Mouse (Mus musculus) heart, embryonic 16.5 days (tissue): ENCODE results near the gene Fry. TPM values are rescaled to one million over a fixed set of nuclear protein-coding genes. Genes with fewer than 3 reads are reported as not detected.

Experiments used
- ATAC-seq: fragments of 200-750 bp; cut with Nextera tagmentation; replicated peaks from 2 replicates; pipeline ENCODE4 v1.8.0; 2017; ENCODE audit warnings: moderate number of reproducible peaks; ENCODE audit not compliant: insufficient read depth, low FRiP score; ENCODE audit errors: extremely low read depth
- H3K27ac ChIP-seq: fragments of 300-500 bp; sonication (generic); 2 replicates; pipeline ENCODE4 v1.5.1; 2014; ENCODE audit warnings: mild to moderate bottlenecking, low read length, control low read depth, moderate library complexity
- H3K27me3 ChIP-seq: fragments of 300-500 bp; sonication (generic); 2 replicates; pipeline ENCODE4 v1.6.1; 2014; ENCODE audit warnings: low read length, mixed read lengths; ENCODE audit not compliant: control insufficient read depth, insufficient read depth
- H3K36me3 ChIP-seq: fragments of 300-500 bp; sonication (generic); 2 replicates; pipeline ENCODE4 v1.6.1; 2014; ENCODE audit not compliant: control insufficient read depth, insufficient read depth
- H3K4me1 ChIP-seq: fragments of 300-500 bp; sonication (generic); 2 replicates; pipeline ENCODE4 v1.6.1; 2014; ENCODE audit warnings: low read length, mixed read lengths; ENCODE audit not compliant: control insufficient read depth, insufficient read depth
- H3K4me2 ChIP-seq: fragments of 300-500 bp; sonication (generic); 2 replicates; pipeline ENCODE4 v1.6.1; 2014; ENCODE audit warnings: low read depth, mild to moderate bottlenecking, control low read depth, low read length
- H3K4me3 ChIP-seq: fragments of 300-500 bp; sonication (generic); 2 replicates; pipeline ENCODE4 v1.5.1; 2014; ENCODE audit warnings: mild to moderate bottlenecking, control low read depth, low read length
- H3K9ac ChIP-seq: fragments of 300-500 bp; sonication (generic); 2 replicates; pipeline ENCODE4 v1.6.1; 2014; ENCODE audit warnings: low read length, control low read depth
- H3K9me3 ChIP-seq: fragments of 300-500 bp; sonication (generic); replicated peaks from 2 replicates; pipeline ENCODE4 v1.6.1; 2016; ENCODE audit warnings: low read length; ENCODE audit not compliant: control insufficient read depth
- WGBS: fragments of 180-500 bp; shearing (Covaris S2); extraction: QIAGEN DNeasy Blood & Tissue Kit; methylation state at CpG from one replicate; pipeline ENCODE4 v1.1.7; 2014; 5-methylcytosine and 5-hydroxymethylcytosine counted together
- polyA plus RNA-seq: library from polyadenylated mRNA; unstranded; fragments of >200 nt; fragmentation: Nextera tagmentation; extraction: Ambion mirVana; gene quantifications from 2 replicates; pipeline ENCODE4 v1.2.1, GENCODE M21; 2015

Fry gene
- polyA plus RNA-seq, 1 experiment from 2014 or later = 32.6 TPM

DNA sequence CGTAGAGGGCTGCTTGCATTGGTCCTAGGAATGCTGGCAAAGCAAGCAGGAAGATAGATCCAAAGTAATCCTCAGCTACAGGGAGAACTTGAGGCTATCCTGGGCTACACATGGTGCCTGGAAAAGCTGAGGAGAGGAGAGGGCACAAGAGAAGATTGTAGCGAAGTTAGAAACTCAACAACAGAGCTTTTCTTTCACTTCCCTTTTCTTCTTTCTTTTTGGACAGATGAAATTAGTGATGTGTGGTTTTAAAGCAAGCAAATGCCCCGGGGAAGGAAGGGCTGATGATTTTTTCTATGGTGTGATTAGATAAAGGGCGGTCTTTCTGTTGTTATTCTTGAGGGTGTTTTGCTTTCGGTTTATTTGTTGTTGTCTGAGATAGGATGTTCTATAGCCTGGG, 188.1 kb downstream of the Fry start:
- peaks cover 30% of the 10 kb centered on the region for H3K36me3 ChIP-seq
- WGBS = 76% methylated on average over 5 of the region's 5 CpGs
- H3K27me3 ChIP-seq = no peaks in the 10 kb centered on the region
- ATAC-seq = no peak
- no peak overlapping the region for H3K27ac ChIP-seq
- no peak overlapping the region for H3K4me2 ChIP-seq
- H3K9ac ChIP-seq = no peak overlapping the region
- H3K4me1 ChIP-seq = peaks cover 8% of the 10 kb centered on the region
- H3K4me3 ChIP-seq = no peak overlapping the region
- H3K9me3 ChIP-seq = 0 out of 2 replicates have a peak, but pooled peaks cover 5% of the 10 kb centered on the region

DNA sequence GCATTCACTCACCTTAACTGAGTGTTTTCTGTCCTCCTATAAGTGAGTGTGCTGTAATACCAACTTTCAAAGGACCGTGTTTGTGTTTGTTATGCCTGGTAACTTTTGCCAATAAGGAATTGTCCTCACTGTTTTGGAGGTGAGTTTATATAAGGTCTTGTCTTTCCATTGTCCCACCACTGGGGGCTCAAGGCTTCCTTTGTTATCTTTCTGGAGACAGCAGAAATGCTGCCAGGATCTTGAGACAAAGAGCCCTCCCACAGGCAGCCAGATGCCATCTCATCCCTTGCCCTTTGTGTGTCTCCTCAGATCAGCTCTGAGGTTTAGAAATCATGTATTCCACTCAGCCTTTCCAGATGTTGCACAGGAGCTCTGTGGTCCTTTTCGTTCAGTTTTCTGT, 194.8 kb downstream of the Fry start:
- 66% methylated on average over 2 of the region's 2 CpGs for WGBS
- Histone ChIP-seq H3K9me3 (peaks cover 8% of the 10 kb centered on the region; the same call in 1 of the 2 replicates), H3K4me1 (peaks cover 7% of the 10 kb centered on the region; the same call in 1 of the 2 replicates), H3K4me3 (no peak overlapping the region), H3K36me3 (peaks cover 41% of the 10 kb centered on the region), H3K4me2 (no peak overlapping the region), H3K27me3 (no peaks in the 10 kb centered on the region), H3K27ac (no peak overlapping the region), H3K9ac (no peak overlapping the region)
- ATAC-seq = no peak

DNA sequence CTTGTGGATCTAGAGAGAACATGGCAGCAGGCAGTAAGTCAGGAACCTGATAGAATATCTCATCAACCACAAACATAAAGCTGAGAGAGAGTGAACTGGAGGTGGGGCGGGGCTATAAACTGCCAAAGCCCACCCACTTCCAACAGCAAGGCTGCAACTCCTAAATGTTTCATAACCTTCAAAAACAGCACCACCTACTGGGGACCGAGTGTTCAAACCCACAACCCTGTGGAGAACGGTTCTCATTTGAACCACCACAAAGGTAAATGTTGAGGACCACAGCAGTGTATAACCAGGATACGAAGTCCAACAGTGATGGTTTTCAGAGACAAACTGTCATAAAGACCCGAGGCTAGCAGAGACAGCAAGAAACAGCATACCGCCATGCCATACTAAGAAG, 196.1 kb downstream of the Fry start:
- H3K4me2 ChIP-seq = no peak overlapping the region
- WGBS = 97% methylated on average over 6 of the region's 6 CpGs

DNA sequence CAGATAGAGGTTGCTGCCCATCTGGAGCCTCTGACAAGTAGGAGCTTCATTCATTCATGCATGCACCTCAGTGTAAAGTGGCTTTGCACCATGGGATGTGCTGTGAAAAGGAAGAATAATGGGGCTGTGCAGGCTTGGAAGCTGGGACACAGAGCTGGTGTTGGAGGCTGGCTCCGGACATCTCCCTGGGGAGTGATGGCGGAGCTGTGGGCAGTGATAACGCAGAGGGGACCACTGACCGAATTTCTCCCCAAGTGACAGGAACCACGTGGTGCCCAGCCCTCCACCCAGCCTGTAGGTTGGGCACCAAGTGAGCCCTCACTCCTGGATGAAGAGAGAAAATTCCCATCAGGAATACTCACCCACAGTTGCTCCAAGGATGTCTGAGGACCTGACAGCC, 207.0 kb downstream of the Fry start:
- 69% methylated on average over 5 of the region's 5 CpGs for WGBS

More for the DNA sequence above, 196.1 kb downstream of the Fry start:
- no peak for ATAC-seq
- Histone ChIP-seq H3K9ac (no peak overlapping the region), H3K27ac (no peak overlapping the region), H3K4me3 (no peak overlapping the region), H3K9me3 (peaks cover 5% of the 10 kb centered on the region; the same call in 1 of the 2 replicates), H3K27me3 (no peaks in the 10 kb centered on the region), H3K36me3 (peaks cover 35% of the 10 kb centered on the region), H3K4me1 (peaks cover 7% of the 10 kb centered on the region; the same call in 1 of the 2 replicates)

DNA sequence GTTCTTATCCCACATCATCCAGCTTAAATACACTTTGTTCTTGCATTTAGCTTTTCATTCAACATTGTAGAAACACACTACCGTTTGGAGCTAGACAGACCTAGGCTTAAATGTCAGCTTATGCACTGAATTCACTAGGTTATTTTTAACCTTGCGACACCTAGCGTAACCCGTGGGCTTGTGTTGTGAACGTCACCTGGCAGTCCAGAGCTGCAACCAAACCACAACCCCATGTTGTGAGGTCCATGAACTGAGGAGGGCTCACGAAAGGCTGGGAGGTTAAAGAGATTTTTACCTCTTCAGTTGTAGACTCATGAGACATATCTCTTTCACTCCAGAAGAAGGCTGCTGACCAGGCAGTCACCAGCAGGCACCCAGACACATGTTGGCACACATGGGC, 210.2 kb downstream of the Fry start:
- WGBS = 60% methylated on average over 6 of the region's 6 CpGs
- no peak overlapping the region for H3K4me3 ChIP-seq
- H3K27me3 ChIP-seq = no peaks in the 10 kb centered on the region

More for the DNA sequence above, 207.0 kb downstream of the Fry start:
- no peaks in the 10 kb centered on the region for H3K27me3 ChIP-seq
- peaks cover 2% of the 10 kb centered on the region; the same call in 1 of the 2 replicates for H3K9me3 ChIP-seq
- H3K4me2 ChIP-seq = no peak overlapping the region
- H3K9ac ChIP-seq = no peak overlapping the region
- H3K4me1 ChIP-seq = no peaks in the 10 kb centered on the region
- H3K4me3 ChIP-seq = no peak overlapping the region
- no peak overlapping the region for H3K27ac ChIP-seq
- ATAC-seq = no peak
- H3K36me3 ChIP-seq = peaks cover 13% of the 10 kb centered on the region

DNA sequence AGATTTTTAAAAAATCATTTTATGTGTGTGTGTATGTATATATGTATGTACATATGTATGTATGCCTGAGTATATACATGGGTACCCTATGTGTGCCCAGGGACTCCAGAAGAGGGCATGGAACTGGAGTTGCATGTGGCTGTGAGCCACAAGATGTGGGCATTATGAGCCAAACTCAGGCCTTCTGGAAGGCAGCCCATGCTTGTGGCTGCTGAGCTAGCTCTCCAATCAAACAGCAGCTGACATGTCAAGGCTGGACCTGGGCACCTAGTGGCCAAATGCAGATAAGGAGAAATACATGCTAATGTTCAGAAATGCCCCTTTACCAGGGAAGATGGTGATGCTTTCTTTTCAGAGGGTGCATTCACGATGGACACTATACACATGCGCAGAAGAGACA, 213.4 kb downstream of the Fry start:
- no peak overlapping the region for H3K4me2 ChIP-seq
- H3K9me3 ChIP-seq = no peaks in the 10 kb centered on the region
- H3K9ac ChIP-seq = no peak overlapping the region
- no peak overlapping the region; the same call in 1 of the 2 replicates for H3K27ac ChIP-seq
- H3K4me1 ChIP-seq = peaks cover 26% of the 10 kb centered on the region
- 83% methylated on average over 2 of the region's 2 CpGs for WGBS
- no peak overlapping the region for H3K4me3 ChIP-seq
- no peak for ATAC-seq
- H3K27me3 ChIP-seq = no peaks in the 10 kb centered on the region
- peaks cover 3% of the 10 kb centered on the region; the same call in 1 of the 2 replicates for H3K36me3 ChIP-seq

More for the DNA sequence above, 210.2 kb downstream of the Fry start:
- Histone ChIP-seq H3K4me2 (no peak overlapping the region), H3K4me1 (peaks cover 21% of the 10 kb centered on the region), H3K36me3 (peaks cover 13% of the 10 kb centered on the region), H3K9me3 (no peaks in the 10 kb centered on the region), H3K9ac (no peak overlapping the region), H3K27ac (no peak overlapping the region)
- no peak for ATAC-seq

DNA sequence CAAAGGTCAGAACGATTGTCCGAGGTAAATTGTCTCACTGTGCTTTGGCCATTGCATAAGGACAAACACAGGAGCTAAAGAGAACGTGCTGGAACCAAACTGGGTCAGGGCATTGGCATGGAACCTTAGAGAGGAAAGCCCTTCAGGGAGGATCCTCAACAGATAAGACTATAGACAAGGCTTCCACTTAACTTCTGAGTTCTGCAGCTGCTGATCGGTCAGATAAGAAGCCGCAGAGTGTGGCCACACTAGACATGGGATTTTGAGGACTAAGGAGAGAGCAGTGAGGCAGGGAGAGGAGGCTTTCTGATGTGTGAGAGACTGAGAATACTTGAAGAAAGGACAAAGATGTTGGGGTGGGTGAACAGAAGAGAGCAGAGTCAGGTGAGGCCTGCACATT, 214.4 kb downstream of the Fry start:
- peak overlapping the region; percentile 73 for H3K27ac ChIP-seq
- peaks cover 26% of the 10 kb centered on the region for H3K4me1 ChIP-seq
- ATAC-seq = 0 out of 2 replicates have a peak, but pooled peaks have one; percentile 9
- no peaks in the 10 kb centered on the region for H3K27me3 ChIP-seq
- H3K4me2 ChIP-seq = no peak overlapping the region
- no peaks in the 10 kb centered on the region for H3K9me3 ChIP-seq
- WGBS = 44% methylated on average over 5 of the region's 5 CpGs
- no peak overlapping the region for H3K4me3 ChIP-seq
- peaks cover 3% of the 10 kb centered on the region; the same call in 1 of the 2 replicates for H3K36me3 ChIP-seq
- H3K9ac ChIP-seq = no peak overlapping the region

DNA sequence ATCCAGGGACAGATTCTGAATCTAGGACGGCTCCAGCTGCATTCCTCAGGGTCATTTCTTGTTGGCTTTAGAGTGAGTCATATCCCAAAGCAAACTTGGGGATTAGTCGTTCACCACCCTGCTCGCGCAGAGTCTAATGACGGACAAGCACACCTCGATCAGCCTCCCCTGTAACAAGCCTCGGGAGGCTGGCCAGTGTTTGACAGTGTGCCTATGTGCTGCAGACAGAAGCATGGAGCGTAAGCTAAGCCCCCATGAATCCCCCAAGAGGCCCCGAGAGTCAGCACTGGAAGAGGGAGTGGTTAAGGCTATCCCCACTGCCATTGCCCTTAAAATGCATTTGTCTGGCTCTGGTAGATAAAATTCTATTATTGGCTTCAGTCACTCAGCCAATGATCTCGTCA, 214.9 kb downstream of the Fry start:
- H3K36me3 ChIP-seq = peaks cover 3% of the 10 kb centered on the region; the same call in 1 of the 2 replicates
- H3K4me3 ChIP-seq = no peak overlapping the region
- H3K4me2 ChIP-seq = peak overlapping the region; percentile 8; the same call in 1 of the 2 replicates
- peak; percentile 42 for ATAC-seq
- peaks cover 26% of the 10 kb centered on the region for H3K4me1 ChIP-seq
- no peaks in the 10 kb centered on the region for H3K27me3 ChIP-seq
- no peak overlapping the region for H3K9ac ChIP-seq
- no peaks in the 10 kb centered on the region for H3K9me3 ChIP-seq
- WGBS = 36% methylated on average over 10 of the region's 10 CpGs
- peak overlapping the region; percentile 73 for H3K27ac ChIP-seq

DNA sequence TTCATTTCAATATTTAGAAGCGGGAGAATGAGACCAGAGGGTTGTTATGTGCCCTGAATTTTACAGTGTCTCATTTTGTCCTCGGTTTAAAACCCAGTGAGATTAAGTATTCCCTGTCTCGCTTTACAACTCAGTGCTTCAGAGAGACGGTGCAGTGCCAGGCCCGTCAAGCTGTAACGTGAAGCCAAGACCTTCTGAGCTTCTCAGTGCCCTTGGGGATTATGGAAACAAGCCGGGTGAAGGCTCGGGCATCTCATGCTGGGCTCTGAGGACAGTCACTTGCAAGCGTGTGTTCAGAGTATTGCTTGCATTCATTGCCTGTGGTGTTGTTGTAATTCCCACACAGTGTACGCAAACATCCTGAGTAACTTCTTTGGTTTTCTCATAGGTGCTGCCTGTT, 218.0 kb downstream of the Fry start:
- ATAC-seq = no peak
- 68% methylated on average over 10 of the region's 10 CpGs for WGBS
- Histone ChIP-seq H3K36me3 (peaks cover 3% of the 10 kb centered on the region; the same call in 1 of the 2 replicates), H3K4me1 (peaks cover 32% of the 10 kb centered on the region), H3K27ac (peak overlapping the region; percentile 16; the same call in 1 of the 2 replicates), H3K4me3 (no peak overlapping the region), H3K4me2 (no peak overlapping the region), H3K9me3 (0 out of 2 replicates have a peak, but pooled peaks cover 2% of the 10 kb centered on the region), H3K9ac (no peak overlapping the region), H3K27me3 (no peaks in the 10 kb centered on the region)
